Mouse (Mus musculus) lung, postnatal 0 days (tissue): ENCODE measurements around the gene Amigo2. TPM values are rescaled to one million over a fixed set of nuclear protein-coding genes. Genes with fewer than 3 reads are reported as not detected.
"Not testable (repeated sequence)": the region's sequence is repeated elsewhere in the genome, so short reads cannot be mapped to it uniquely, and the experiment has no call there.

ENCODE experiments used
- ATAC-seq: fragments of 200-750 bp; cut with Nextera tagmentation; 2 replicates; pipeline ENCODE4 v1.8.0; 2017; ENCODE audit warnings: moderate library complexity
- DNase-seq: peaks from one replicate; pipeline ENCODE4 v3.0.0-alpha.2; 2016; ENCODE audit warnings: low spot score
- H3K27ac ChIP-seq: fragments of 300-500 bp; sonication (generic); 2 replicates; pipeline ENCODE4 v1.5.1; 2014; ENCODE audit warnings: antibody characterized with exemption, mild to moderate bottlenecking, low read length, mixed read lengths
- H3K27me3 ChIP-seq: fragments of 300-500 bp; sonication (generic); replicated peaks from 2 replicates; pipeline ENCODE4 v1.6.1; 2014; ENCODE audit warnings: low read length, mixed read lengths; ENCODE audit not compliant: insufficient read depth
- H3K36me3 ChIP-seq: fragments of 300-500 bp; sonication (generic); 2 replicates; pipeline ENCODE4 v1.6.1; 2014; ENCODE audit warnings: low read length, mixed read lengths; ENCODE audit not compliant: insufficient read depth
- H3K4me1 ChIP-seq: fragments of 300-500 bp; sonication (generic); 2 replicates; pipeline ENCODE4 v1.6.1; 2014; ENCODE audit warnings: antibody characterized with exemption, low read depth, low read length, mixed read lengths; ENCODE audit not compliant: insufficient read depth
- H3K4me2 ChIP-seq: fragments of 300-500 bp; sonication (generic); replicated peaks from 2 replicates; pipeline ENCODE4 v1.6.1; 2014; ENCODE audit warnings: low read depth, mild to moderate bottlenecking, low read length, moderate library complexity, mixed read lengths
- H3K4me3 ChIP-seq: fragments of 300-500 bp; sonication (generic); 2 replicates; pipeline ENCODE4 v1.5.1; 2014; ENCODE audit warnings: low read depth, low read length
- H3K9ac ChIP-seq: fragments of 300-500 bp; sonication (generic); replicated peaks from 2 replicates; pipeline ENCODE4 v1.6.1; 2014; ENCODE audit warnings: low read depth, mild to moderate bottlenecking
- H3K9me3 ChIP-seq: fragments of 300-500 bp; sonication (generic); 2 replicates; pipeline ENCODE4 v1.6.1; 2016; ENCODE audit warnings: low read length, mixed read lengths
- CTCF ChIP-seq: IDR thresholded peaks from 2 replicates; pipeline ENCODE4 v1.5.1; 2016; ENCODE audit warnings: antibody characterized with exemption, mild to moderate bottlenecking
- EP300 ChIP-seq: IDR thresholded peaks from 2 replicates; pipeline ENCODE4 v1.6.1; 2016; ENCODE audit warnings: antibody characterized with exemption, mild to moderate bottlenecking, control low read depth
- WGBS: fragments of 180-500 bp; shearing (Covaris S2); extraction: QIAGEN DNeasy Blood & Tissue Kit; methylation state at CpG from one replicate; pipeline ENCODE4 v1.1.7; 2014; 5-methylcytosine and 5-hydroxymethylcytosine counted together
- polyA plus RNA-seq: library from polyadenylated mRNA; unstranded; fragments of >200 nt; fragmentation: Nextera tagmentation; extraction: Ambion mirVana; gene quantifications from 2 replicates; pipeline ENCODE4 v1.2.1, GENCODE M21; 2015

Gene Amigo2
- polyA plus RNA-seq, 1 experiment from 2014 or later: 12.3 TPM

DNA sequence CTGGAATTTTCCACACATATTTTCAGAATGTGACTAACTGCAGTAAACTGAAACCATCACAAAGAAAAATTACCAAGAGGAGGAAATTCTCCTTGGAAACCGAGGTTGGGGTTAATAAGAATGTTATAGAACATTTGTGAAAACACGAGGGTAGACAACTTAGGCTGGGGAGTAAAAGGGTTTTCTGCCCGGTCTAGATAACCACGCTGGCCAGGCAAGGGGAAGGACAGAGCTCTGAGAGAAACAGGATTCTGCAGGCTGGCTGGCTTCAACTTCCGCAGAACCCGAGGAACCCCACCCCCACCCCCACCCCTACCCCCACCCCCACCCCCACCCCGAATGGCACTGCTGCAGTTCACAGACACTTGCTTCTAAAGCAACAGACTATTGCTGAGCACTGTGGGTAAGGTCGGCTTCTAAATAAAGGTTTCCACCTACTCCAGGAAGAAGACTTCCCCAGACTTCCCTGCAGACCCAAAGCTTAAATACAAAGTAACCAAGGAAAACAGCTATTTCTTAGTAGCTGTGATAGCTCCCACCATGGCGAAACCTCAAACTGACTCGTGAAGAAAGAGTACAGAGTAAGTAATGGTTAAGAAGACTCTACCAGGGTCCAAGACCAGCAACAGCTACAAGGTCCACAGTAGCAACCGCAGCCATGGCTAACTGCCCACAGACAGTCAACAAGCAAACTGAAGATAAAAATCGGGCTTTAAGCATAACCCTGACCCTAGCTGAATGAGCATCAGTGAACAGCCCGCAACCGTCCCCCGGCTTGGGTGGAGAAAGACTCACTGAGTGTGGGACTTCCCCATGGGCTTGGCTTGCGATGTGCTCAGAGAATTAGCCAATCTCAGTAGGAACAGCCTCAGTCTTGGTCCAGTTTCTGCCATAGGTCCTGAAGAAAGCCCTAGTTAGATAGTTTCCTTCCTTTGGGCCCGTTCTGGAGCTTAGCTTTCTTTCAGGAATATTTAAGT lies 34.3 kb downstream of the Amigo2 start:
- Histone ChIP-seq H3K4me1 (no peaks in the 10 kb centered on the region), H3K36me3 (no peaks in the 10 kb centered on the region), H3K27ac (no peak overlapping the region), H3K4me2 (no peak overlapping the region), H3K27me3 (no peaks in the 10 kb centered on the region), H3K4me3 (no peak overlapping the region), H3K9ac (no peak overlapping the region), H3K9me3 (no peaks in the 10 kb centered on the region)
- ATAC-seq (no peak), DNase-seq (no peak)
- WGBS: 64% methylated on average over 17 of the region's 17 CpGs
- TF ChIP-seq CTCF (no peak), EP300 (no peak)

- 81% methylated on average over 3 of the region's 3 CpGs for WGBS
- H3K27ac ChIP-seq, H3K36me3 ChIP-seq, H3K4me2 ChIP-seq, H3K4me1 ChIP-seq, H3K4me3 ChIP-seq, ATAC-seq, H3K9me3 ChIP-seq, DNase-seq, H3K9ac ChIP-seq, H3K27me3 ChIP-seq: not testable (repeated sequence)
Measured at GRCm38 (mm10) chr15:97209754-97210153, 37.3 kb downstream of the Amigo2 start.

GRCm38 (mm10) chr15:97206506-97206905 lies 40.6 kb downstream of the Amigo2 start:
- TF ChIP-seq EP300: no peak
- no peak; the same call in 1 of the 2 replicates for TF ChIP-seq CTCF
- ATAC-seq: no peak
- WGBS: 98% methylated on average over 8 of the region's 8 CpGs

DNA sequence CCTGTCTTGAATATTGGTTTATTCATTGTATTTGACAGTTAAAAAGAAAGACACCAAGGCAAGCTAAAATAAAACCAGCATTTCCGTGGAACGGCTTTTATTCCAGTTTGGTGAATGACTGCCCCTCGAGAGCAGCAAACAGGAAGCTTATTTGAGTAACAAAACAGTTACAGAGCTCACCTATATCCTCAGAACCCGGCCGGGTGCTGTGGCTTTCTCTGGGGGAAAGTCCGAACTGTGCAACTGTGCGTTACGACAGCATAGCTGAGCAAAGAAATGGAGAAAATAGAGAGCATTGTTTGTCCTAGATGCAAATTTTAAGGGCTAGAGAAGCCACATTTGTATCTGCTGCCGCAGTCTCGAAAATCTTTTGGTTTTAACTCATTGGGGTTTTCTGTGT lies 41.3 kb downstream of the Amigo2 start:
- ATAC-seq (no peak), DNase-seq (no peak)
- Histone ChIP-seq H3K4me3 (no peak overlapping the region), H3K27me3 (no peaks in the 10 kb centered on the region), H3K4me2 (no peak overlapping the region), H3K36me3 (no peaks in the 10 kb centered on the region), H3K9ac (no peak overlapping the region), H3K27ac (no peak overlapping the region), H3K4me1 (no peaks in the 10 kb centered on the region), H3K9me3 (no peaks in the 10 kb centered on the region)
- TF ChIP-seq EP300: no peak
- no peak for TF ChIP-seq CTCF
- 88% methylated on average over 10 of the region's 10 CpGs for WGBS

More at GRCm38 (mm10) chr15:97206506-97206905, 40.6 kb downstream of the Amigo2 start:
- no peaks in the 10 kb centered on the region for H3K9me3 ChIP-seq
- DNase-seq: no peak
- no peak overlapping the region for H3K9ac ChIP-seq
- no peak overlapping the region for H3K4me3 ChIP-seq
- H3K4me1 ChIP-seq: no peaks in the 10 kb centered on the region
- no peaks in the 10 kb centered on the region for H3K27me3 ChIP-seq
- H3K36me3 ChIP-seq: no peaks in the 10 kb centered on the region
- H3K27ac ChIP-seq: no peak overlapping the region
- no peak overlapping the region for H3K4me2 ChIP-seq

- Histone ChIP-seq H3K27ac (no peak overlapping the region), H3K4me2 (no peak overlapping the region), H3K4me3 (no peak overlapping the region), H3K4me1 (no peaks in the 10 kb centered on the region), H3K36me3 (no peaks in the 10 kb centered on the region), H3K27me3 (no peaks in the 10 kb centered on the region), H3K9ac (no peak overlapping the region), H3K9me3 (no peaks in the 10 kb centered on the region)
- TF ChIP-seq EP300 (no peak), CTCF (no peak)
- ATAC-seq (no peak), DNase-seq (no peak)
- 50% methylated on average over 3 of the region's 3 CpGs for WGBS
Measured at GRCm38 (mm10) chr15:97204889-97205288, 42.2 kb downstream of the Amigo2 start.

DNA sequence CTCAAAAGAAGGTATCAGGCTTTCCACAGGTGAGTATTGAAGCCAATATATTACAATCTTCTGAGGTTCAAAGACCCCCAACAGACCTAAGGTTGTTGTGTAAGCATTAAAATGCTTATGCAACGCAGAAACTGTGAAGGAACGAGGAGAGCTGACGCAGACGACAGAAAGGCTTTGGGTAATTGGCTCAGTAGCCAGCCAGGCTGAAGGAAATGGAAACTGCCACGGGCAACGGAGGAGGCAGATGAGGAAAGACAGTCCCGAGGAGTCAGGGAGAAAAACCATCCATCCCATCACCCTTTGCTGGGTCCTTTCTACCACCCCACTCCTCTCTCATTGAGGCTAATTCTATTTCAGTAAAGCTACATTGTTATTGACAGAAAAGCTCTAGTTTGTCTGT lies 50.4 kb downstream of the Amigo2 start:
- H3K4me1 ChIP-seq: no peaks in the 10 kb centered on the region

More for the DNA sequence above, 50.4 kb downstream of the Amigo2 start:
- 65% methylated on average over 7 of the region's 7 CpGs for WGBS
- DNase-seq (no peak), ATAC-seq (no peak)
- Histone ChIP-seq H3K36me3 (no peaks in the 10 kb centered on the region), H3K4me2 (no peak overlapping the region), H3K27ac (no peak overlapping the region), H3K27me3 (no peaks in the 10 kb centered on the region), H3K4me3 (no peak overlapping the region), H3K9ac (no peak overlapping the region), H3K9me3 (no peaks in the 10 kb centered on the region)
- TF ChIP-seq CTCF (no peak), EP300 (no peak)
